Mouse (Mus musculus) midbrain, embryonic 12.5 days (tissue): ENCODE measurements around the gene Ebf1. TPM values are rescaled to one million over a fixed set of nuclear protein-coding genes. Genes with fewer than 3 reads are reported as not detected.
A peak's percentile ranks its signal among the peaks of the same experiment; 100 is the strongest.

ENCODE experiments used
- ATAC-seq: fragments of 200-750 bp; cut with Nextera tagmentation; 2 replicates; pipeline ENCODE4 v1.8.0; 2017; ENCODE audit warnings: low read depth, moderate TSS enrichment, moderate library complexity; ENCODE audit not compliant: low FRiP score
- H3K27ac ChIP-seq: fragments of 300-500 bp; sonication (generic); replicated peaks from 2 replicates; pipeline ENCODE4 v1.5.1; 2016; ENCODE audit warnings: mild to moderate bottlenecking
- H3K27me3 ChIP-seq: fragments of 300-500 bp; sonication (generic); 2 replicates; pipeline ENCODE4 v1.6.1; 2016; ENCODE audit warnings: mild to moderate bottlenecking
- H3K36me3 ChIP-seq: fragments of 300-500 bp; sonication (generic); 2 replicates; pipeline ENCODE4 v1.6.1; 2016
- H3K4me1 ChIP-seq: fragments of 300-500 bp; sonication (generic); 2 replicates; pipeline ENCODE4 v1.6.1; 2016
- H3K4me2 ChIP-seq: fragments of 300-500 bp; sonication (generic); replicated peaks from 2 replicates; pipeline ENCODE4 v1.6.1; 2016; ENCODE audit warnings: mild to moderate bottlenecking, moderate library complexity
- H3K4me3 ChIP-seq: fragments of 300-500 bp; sonication (generic); 2 replicates; pipeline ENCODE4 v1.5.1; 2016; ENCODE audit warnings: mild to moderate bottlenecking
- H3K9ac ChIP-seq: fragments of 300-500 bp; sonication (generic); replicated peaks from 2 replicates; pipeline ENCODE4 v1.6.1; 2016; ENCODE audit warnings: mild to moderate bottlenecking, moderate library complexity
- H3K9me3 ChIP-seq: fragments of 300-500 bp; sonication (generic); 2 replicates; pipeline ENCODE4 v1.6.1; 2016; ENCODE audit warnings: mild to moderate bottlenecking
- WGBS: fragments of 180-500 bp; shearing (Covaris S2); methylation state at CpG from one replicate; pipeline ENCODE4 v1.1.7; 2016; 5-methylcytosine and 5-hydroxymethylcytosine counted together
- polyA plus RNA-seq: library from polyadenylated mRNA; unstranded; fragments of >200 nt; fragmentation: Nextera tagmentation; extraction: Ambion mirVana; gene quantifications from 2 replicates; pipeline ENCODE4 v1.2.1, GENCODE M21; 2016

Gene Ebf1
- polyA plus RNA-seq, 1 experiment from 2014 or later, result 89.6 TPM

DNA sequence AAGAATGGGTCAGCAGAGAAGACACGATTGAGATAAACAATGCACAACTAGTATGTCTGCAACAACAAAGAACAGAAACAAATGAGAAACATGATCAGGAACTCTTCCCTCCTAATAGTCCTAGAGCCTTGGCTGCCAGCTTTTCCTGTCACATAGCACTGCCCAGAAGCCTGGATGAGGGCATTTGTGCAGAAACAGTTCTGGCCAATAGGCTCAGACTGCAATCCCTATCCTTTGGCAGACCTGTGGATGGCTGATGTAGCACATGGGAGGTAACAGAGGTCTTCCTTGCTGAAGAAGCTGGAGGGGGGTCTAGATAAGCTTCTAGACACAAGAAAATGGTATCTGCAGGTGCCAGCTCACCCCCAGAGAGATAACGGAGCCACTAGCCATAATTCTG, 64.2 kb downstream of the Ebf1 start:
- H3K27me3 ChIP-seq, result no peaks in the 10 kb centered on the region
- H3K9me3 ChIP-seq, result no peaks in the 10 kb centered on the region
- peaks cover 29% of the 10 kb centered on the region for H3K4me1 ChIP-seq
- no peak overlapping the region for H3K4me2 ChIP-seq
- H3K9ac ChIP-seq, result no peak overlapping the region
- H3K36me3 ChIP-seq, result no peaks in the 10 kb centered on the region
- ATAC-seq, result no peak
- no peak overlapping the region for H3K4me3 ChIP-seq
- WGBS, result 85% methylated on average over 2 of the region's 2 CpGs
- peak overlapping the region; percentile 60 for H3K27ac ChIP-seq

DNA sequence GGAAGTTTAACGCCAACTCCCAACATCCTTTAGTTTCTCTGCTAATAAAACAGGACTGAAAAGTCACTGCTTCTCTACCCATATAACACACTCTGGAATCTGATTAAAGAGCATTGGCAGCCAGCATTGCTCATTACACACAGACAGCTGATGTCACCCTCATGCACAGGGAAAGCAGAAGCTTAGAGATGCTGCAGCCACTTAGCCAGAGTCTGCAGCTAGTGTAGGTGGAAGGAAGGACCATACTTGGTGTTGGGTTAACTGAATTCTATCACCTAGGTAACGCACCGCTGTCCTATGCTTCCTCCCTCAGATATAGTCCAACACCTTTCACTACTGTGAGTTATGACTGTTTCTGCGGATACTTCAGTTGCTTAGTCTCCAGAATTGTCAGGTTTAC, 64.9 kb downstream of the Ebf1 start:
- no peaks in the 10 kb centered on the region for H3K36me3 ChIP-seq
- peak overlapping the region; percentile 46; the same call in 1 of the 2 replicates for H3K27ac ChIP-seq
- H3K4me2 ChIP-seq, result no peak overlapping the region
- H3K27me3 ChIP-seq, result no peaks in the 10 kb centered on the region
- no peak overlapping the region for H3K9ac ChIP-seq
- no peak for ATAC-seq
- H3K4me1 ChIP-seq, result peaks cover 32% of the 10 kb centered on the region
- WGBS, result 91% methylated on average over 4 of the region's 4 CpGs
- H3K4me3 ChIP-seq, result no peak overlapping the region
- no peaks in the 10 kb centered on the region for H3K9me3 ChIP-seq

DNA sequence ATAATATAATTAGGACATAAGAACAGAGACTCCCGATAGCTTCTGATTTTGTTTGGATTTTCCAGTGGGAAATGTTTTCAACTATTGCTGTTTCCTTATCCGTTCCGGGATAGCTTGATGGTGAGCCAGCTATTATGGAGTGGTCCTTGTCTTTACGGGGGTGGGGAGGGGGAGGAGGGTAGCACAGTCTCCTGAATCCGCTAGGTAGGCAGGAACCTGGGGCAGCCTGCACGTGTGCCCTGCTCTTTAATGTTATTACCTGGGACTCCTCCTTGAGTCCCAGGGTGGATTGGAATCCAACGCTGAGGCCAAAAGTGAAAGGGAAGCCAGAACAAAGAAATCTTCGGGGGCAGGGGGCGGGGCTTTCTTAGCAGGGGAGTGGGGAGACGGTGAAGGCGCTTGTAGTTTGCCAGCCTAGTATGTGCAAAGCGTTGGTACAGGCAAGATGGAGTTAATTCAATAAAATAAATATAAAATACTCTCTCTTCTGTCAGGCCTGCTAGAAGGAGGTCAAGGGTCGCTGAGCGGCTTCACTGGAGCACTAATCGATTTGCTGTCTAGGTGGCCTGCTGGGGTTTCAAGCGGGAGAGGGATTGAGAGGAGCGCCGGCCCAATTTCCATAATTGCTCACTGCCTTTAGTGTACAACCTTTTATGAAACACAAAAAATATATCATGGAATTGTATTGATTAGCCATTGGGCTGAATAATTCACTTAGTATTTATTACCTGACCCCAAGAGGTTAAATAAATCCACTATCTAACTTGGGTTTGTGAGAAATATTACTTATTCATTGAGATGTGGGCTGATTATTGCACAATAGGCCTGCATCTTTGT, 65.8 kb downstream of the Ebf1 start:
- no peak overlapping the region for H3K4me3 ChIP-seq

GRCm38 (mm10) chr11:44684486-44685076, 67.5 kb downstream of the Ebf1 start:
- Histone ChIP-seq H3K4me2 (no peak overlapping the region), H3K4me1 (peaks cover 32% of the 10 kb centered on the region), H3K9ac (no peak overlapping the region), H3K27me3 (no peaks in the 10 kb centered on the region), H3K9me3 (no peaks in the 10 kb centered on the region), H3K4me3 (no peak overlapping the region), H3K27ac (peak overlapping the region; percentile 42), H3K36me3 (no peaks in the 10 kb centered on the region)
- 46% methylated on average over 20 of the region's 20 CpGs for WGBS
- ATAC-seq, result no peak

More for the DNA sequence above, 65.8 kb downstream of the Ebf1 start:
- Histone ChIP-seq H3K4me2 (peak overlapping the region; percentile 27), H3K36me3 (no peaks in the 10 kb centered on the region), H3K4me1 (peaks cover 32% of the 10 kb centered on the region), H3K9ac (0 out of 2 replicates have a peak overlapping the region, but pooled peaks have one; percentile 8), H3K27ac (peak overlapping the region; percentile 72), H3K27me3 (no peaks in the 10 kb centered on the region), H3K9me3 (no peaks in the 10 kb centered on the region)
- 13% methylated on average over 18 of the region's 18 CpGs for WGBS
- ATAC-seq, result peak; percentile 65

GRCm38 (mm10) chr11:44685129-44685528, 68.0 kb downstream of the Ebf1 start:
- 73% methylated on average over 3 of the region's 3 CpGs for WGBS
- peak overlapping the region; percentile 49 for H3K27ac ChIP-seq
- H3K36me3 ChIP-seq, result no peaks in the 10 kb centered on the region
- no peaks in the 10 kb centered on the region for H3K9me3 ChIP-seq
- no peak overlapping the region for H3K4me2 ChIP-seq
- no peaks in the 10 kb centered on the region for H3K27me3 ChIP-seq
- H3K9ac ChIP-seq, result no peak overlapping the region
- no peak overlapping the region for H3K4me3 ChIP-seq
- H3K4me1 ChIP-seq, result peaks cover 32% of the 10 kb centered on the region
- ATAC-seq, result no peak

GRCm38 (mm10) chr11:44685911-44686361, 68.8 kb downstream of the Ebf1 start:
- peak overlapping the region; percentile 35; the same call in 1 of the 2 replicates for H3K27ac ChIP-seq
- H3K9ac ChIP-seq, result no peak overlapping the region
- WGBS, result 35% methylated on average over 21 of the region's 21 CpGs
- H3K9me3 ChIP-seq, result no peaks in the 10 kb centered on the region
- ATAC-seq, result no peak
- peaks cover 32% of the 10 kb centered on the region for H3K4me1 ChIP-seq
- no peak overlapping the region for H3K4me3 ChIP-seq
- H3K4me2 ChIP-seq, result 0 out of 2 replicates have a peak overlapping the region, but pooled peaks have one; percentile 11
- no peaks in the 10 kb centered on the region for H3K27me3 ChIP-seq
- no peaks in the 10 kb centered on the region for H3K36me3 ChIP-seq

- WGBS, result 78% methylated on average over 12 of the region's 12 CpGs
- Histone ChIP-seq H3K4me3 (no peak overlapping the region), H3K27me3 (no peaks in the 10 kb centered on the region), H3K27ac (peak overlapping the region; percentile 35), H3K4me1 (peaks cover 32% of the 10 kb centered on the region), H3K36me3 (no peaks in the 10 kb centered on the region), H3K9me3 (no peaks in the 10 kb centered on the region), H3K9ac (no peak overlapping the region), H3K4me2 (no peak overlapping the region)
- ATAC-seq, result no peak
Observed at GRCm38 (mm10) chr11:44686378-44686777, 69.3 kb downstream of the Ebf1 start.

DNA sequence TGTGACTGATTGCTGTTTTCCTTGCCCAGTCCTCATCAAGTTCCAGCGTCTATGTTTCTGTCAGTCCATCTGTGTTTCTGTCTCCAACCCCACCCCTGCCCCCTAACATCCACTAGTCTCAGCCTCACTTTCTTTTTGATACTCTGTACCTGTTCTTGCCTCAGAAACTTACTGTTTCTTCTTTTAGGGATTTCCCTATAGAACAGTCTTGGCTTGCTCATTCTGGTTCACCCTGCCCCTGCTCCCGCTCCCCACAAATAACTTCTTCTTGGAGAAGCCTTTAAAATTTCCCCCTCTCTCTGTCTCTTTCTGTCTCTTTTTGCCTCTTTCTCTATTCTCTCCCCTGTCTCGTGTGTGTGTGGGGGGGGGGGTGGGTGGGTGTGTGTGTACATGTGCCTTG, 71.4 kb downstream of the Ebf1 start:
- H3K4me1 ChIP-seq, result peaks cover 25% of the 10 kb centered on the region
- no peaks in the 10 kb centered on the region for H3K9me3 ChIP-seq

GRCm38 (mm10) chr11:44689571-44690264, 72.6 kb downstream of the Ebf1 start:
- Histone ChIP-seq H3K4me1 (peaks cover 14% of the 10 kb centered on the region), H3K36me3 (no peaks in the 10 kb centered on the region), H3K27me3 (no peaks in the 10 kb centered on the region), H3K4me3 (no peak overlapping the region), H3K27ac (no peak overlapping the region), H3K4me2 (no peak overlapping the region), H3K9ac (no peak overlapping the region), H3K9me3 (no peaks in the 10 kb centered on the region)
- no peak for ATAC-seq
- 88% methylated on average over 7 of the region's 7 CpGs for WGBS

More for the DNA sequence above, 71.4 kb downstream of the Ebf1 start:
- ATAC-seq, result no peak
- Histone ChIP-seq H3K27me3 (no peaks in the 10 kb centered on the region), H3K9ac (no peak overlapping the region), H3K36me3 (no peaks in the 10 kb centered on the region), H3K27ac (no peak overlapping the region), H3K4me3 (no peak overlapping the region), H3K4me2 (no peak overlapping the region)
- 87% methylated on average over 3 of the region's 3 CpGs for WGBS

GRCm38 (mm10) chr11:44690265-44690572, 73.1 kb downstream of the Ebf1 start:
- no peak overlapping the region for H3K27ac ChIP-seq
- WGBS, result 84% methylated on average over 5 of the region's 5 CpGs
- no peak for ATAC-seq
- H3K4me1 ChIP-seq, result 0 out of 2 replicates have a peak, but pooled peaks cover 11% of the 10 kb centered on the region
- H3K4me2 ChIP-seq, result no peak overlapping the region
- no peak overlapping the region for H3K4me3 ChIP-seq
- no peaks in the 10 kb centered on the region for H3K9me3 ChIP-seq
- no peak overlapping the region for H3K9ac ChIP-seq
- no peaks in the 10 kb centered on the region for H3K36me3 ChIP-seq
- no peaks in the 10 kb centered on the region for H3K27me3 ChIP-seq

DNA sequence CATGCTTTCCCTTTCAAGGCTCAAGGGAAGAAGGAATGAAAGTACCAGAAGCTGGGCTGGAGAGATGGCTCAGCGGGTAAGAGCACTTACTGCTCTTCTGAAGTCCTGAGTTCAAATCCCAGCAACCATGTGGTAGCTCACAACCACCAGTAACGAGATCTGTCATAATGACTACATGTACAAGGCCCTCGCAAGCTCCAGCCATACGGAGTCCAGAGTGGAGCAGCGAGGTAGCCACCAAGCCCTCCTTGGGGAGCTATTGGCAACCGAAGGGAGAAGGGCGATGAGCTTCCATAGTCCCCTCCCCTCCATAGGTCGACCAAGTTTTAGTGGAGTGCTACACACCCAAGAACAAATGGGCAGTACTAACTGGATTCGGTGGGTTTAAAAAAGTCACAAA, 78.3 kb downstream of the Ebf1 start:
- no peak overlapping the region for H3K9ac ChIP-seq
- H3K4me3 ChIP-seq, result no peak overlapping the region
- no peak overlapping the region for H3K4me2 ChIP-seq
- ATAC-seq, result no peak
- H3K27me3 ChIP-seq, result no peaks in the 10 kb centered on the region
- no peaks in the 10 kb centered on the region for H3K36me3 ChIP-seq
- peaks cover 11% of the 10 kb centered on the region for H3K4me1 ChIP-seq
- 94% methylated on average over 9 of the region's 9 CpGs for WGBS
- H3K27ac ChIP-seq, result no peak overlapping the region
- no peaks in the 10 kb centered on the region for H3K9me3 ChIP-seq
